Mouse (Mus musculus) layer of hippocampus, adult 8-10 months (tissue): Measurements from ENCODE around the gene Drg1. TPM values are rescaled to one million over a fixed set of nuclear protein-coding genes. Genes with fewer than 3 reads are reported as not detected.
A peak's percentile ranks its signal among the peaks of the same experiment; 100 is the strongest.
"Not testable (repeated sequence)": the region's sequence is repeated elsewhere in the genome, so short reads cannot be mapped to it uniquely, and the experiment has no call there.

Experiments
- DNase-seq, 2 experiments: peaks; one replicate each; pipeline ENCODE4 v3.0.0; 2022; ENCODE audit warnings: low spot score in 2 of 2
- total RNA-seq, 4 experiments: library from RNA; stranded (reverse); gene quantifications; 2 replicates each; pipeline ENCODE4 v1.2.4; 2022

Gene Drg1
- total RNA-seq, 4 experiments from 2014 or later = 89.3 to 113 (median 99.1) TPM

DNA sequence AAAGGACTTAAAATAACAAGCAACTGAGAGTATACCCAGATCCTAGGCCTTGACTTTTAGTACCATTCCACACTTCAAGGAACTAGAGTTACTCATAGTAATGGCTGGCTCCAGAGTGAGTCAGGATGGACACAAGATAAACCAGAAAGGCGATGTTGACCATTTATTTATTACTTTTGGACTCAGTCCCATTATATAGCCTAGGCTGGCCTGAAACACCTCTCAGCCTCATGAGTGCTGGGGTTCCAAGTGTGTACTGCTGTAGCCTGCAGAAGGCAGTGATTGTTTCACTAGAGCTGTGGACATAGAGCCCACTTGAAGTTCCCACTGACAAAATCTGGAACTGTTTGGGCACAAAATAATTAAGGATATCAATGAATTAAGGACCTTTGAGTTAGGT lies 53.7 kb downstream of the Drg1 start:
- no peak for DNase-seq

DNA sequence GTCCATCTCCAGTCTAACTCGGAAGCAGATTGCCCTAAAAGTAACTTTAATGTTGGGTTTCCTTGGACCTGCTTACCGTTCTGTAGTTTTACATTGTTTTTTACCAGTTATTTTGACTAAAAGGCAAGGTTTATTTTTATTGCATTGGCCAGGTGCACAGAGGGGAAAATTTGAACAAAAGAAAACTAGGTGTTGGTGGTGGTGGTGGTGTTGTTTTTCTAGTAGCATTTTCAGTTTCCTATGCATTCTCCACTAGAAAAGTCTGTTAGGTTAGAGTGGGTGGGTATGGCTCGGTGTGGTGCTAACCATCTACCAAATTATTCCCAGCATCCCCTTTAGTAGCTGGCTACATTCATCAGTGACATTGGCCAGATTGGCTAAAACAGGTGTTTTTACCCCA lies 59.4 kb downstream of the Drg1 start:
- no peak for DNase-seq

DNA sequence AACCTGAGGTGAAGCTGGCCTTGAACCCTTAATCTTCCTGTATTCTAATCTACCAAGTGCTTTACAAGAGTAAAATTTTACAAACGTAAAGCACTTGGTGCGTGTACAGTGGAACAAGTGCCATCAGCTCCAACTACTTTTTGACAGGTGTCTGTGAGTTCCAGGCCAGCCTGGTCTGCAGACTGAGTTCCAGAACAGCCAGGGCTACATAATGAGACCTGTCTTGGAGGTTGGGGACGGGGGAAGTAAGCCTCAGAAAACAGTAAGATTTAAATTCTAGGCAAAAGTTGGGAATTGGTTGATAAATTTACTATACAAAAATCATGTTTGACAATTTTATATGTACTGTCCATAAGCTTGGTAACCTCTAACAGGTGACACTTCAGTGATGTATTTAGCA lies 61.0 kb downstream of the Drg1 start:
- no peak for DNase-seq

DNA sequence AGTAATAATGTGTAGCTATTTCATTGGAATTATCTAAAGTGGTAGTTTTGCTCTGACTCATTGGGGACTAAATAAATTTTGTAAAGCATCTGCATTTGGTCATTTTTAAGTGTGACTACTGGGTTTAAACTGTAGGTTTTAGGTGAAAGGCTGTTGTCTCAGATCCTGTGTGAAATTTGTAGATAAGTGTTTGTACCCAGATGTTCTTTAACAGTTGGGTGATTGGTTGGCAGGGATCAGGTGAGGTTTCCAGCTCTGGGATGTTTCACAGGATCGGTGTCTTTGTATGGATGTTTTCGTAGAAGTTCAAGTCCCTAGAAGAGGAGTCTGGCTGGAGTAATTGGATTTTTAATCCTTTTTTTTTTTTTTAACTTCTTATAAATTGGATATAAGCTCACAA lies 62.4 kb downstream of the Drg1 start:
- DNase-seq = no peak

GRCm38 (mm10) chr11:3202781-3203441 lies 63.3 kb downstream of the Drg1 start:
- DNase-seq = peak; percentile 24 to 26

- peak; percentile 86 to 93 for DNase-seq
Measured at GRCm38 (mm10) chr11:3202231-3202701, 63.9 kb downstream of the Drg1 start, which contains the start of gene Eif4enif1. Gene Eif4enif1 (plus strand): TSS chr11:3202392.

- DNase-seq = no peak
Measured at GRCm38 (mm10) chr11:3201326-3202230, 64.6 kb downstream of the Drg1 start.

- DNase-seq = not testable (repeated sequence)
Measured at GRCm38 (mm10) chr11:3200636-3201035, 65.6 kb downstream of the Drg1 start.

DNA sequence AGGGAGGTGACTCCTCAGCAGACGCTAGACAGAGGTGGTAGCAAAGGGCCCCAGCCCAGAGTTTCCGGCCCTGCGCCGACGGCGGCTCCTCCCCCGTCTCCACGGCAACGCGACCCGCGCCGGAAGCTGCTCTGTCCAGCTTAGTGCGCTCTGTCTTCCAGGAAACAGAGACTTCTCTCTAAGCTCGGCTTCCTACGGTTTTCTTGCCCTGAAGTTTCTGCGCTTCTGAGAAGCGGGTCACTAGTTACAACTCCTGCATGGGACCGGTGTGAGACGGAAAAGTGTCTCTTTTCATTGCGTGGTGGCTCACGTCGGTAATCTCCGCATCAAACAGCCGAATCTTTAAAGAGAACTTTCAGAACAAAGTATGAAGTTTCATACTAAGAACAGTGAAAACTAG lies 72.9 kb downstream of the Drg1 start, which contains the start of gene Sfi1:
Gene Sfi1 (minus strand): TSS at position 101 of the 400 bp plus-strand sequence.
- DNase-seq = no peak

DNA sequence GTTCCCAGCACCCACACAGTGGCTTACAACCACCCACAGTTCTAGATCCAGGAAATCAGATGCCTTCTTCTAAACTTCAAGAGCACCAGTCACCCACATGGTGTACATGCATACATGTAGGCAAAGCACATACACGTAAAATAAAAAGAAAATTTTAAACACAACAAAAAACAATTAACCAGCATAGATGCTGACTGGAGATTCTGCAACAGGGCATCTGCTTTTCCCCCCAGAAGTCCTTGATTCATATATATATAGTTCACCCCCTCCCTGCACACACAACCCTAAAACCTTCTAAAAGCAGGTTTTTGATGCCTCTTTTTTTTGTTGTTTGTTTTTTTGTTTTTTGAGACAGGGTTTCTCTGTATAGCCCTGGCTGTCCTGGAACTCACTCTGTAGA lies 83.5 kb downstream of the Drg1 start:
- DNase-seq = not testable (repeated sequence)

DNA sequence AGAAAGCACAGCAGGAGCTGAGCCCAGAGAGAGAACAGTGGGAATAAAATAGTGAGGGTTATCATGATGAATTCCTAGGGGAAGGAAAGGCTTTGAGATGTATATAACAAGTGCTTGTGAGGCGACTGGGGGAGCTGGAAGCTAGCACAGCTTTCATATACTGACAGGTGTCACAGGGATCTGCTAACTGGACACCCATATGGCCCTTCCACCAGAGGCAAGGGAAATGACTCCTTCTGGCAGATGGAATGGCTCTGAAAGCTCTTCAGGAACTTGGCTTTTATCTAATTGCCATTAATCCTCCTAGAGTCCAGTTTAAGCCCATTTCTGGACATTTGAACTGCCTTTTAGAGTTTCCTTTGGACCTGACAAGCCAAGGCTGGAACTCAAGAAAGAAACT lies 84.2 kb downstream of the Drg1 start:
- not testable (repeated sequence) for DNase-seq

GRCm38 (mm10) chr11:3181250-3181649 lies 85.0 kb downstream of the Drg1 start:
- DNase-seq = peak; percentile 70 to 78

- not testable (repeated sequence) for DNase-seq
Measured at GRCm38 (mm10) chr11:3180510-3181160, 85.6 kb downstream of the Drg1 start.

DNA sequence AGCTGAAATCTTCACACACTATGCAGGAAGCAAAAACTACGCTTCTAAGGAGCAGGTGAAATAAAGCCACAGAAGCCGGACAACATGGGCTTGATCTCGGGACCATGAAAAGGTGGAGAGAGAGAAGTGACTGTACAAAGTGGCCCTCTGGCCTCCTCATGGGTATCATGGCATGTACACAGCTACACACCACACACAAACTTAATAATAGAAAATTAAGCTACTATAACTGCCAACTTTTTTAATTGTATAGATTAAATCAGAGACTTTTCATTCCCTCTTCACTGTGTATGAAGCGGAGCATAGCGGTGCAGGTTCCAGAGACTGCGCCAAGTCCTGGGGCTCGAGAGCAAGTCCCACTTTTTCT lies 86.5 kb downstream of the Drg1 start:
- not testable (repeated sequence) for DNase-seq

GRCm38 (mm10) chr11:3178968-3179725 lies 87.1 kb downstream of the Drg1 start:
- not testable (repeated sequence) for DNase-seq

GRCm38 (mm10) chr11:3173425-3174318 lies 92.5 kb downstream of the Drg1 start:
- peak; percentile 72 to 76 for DNase-seq

DNA sequence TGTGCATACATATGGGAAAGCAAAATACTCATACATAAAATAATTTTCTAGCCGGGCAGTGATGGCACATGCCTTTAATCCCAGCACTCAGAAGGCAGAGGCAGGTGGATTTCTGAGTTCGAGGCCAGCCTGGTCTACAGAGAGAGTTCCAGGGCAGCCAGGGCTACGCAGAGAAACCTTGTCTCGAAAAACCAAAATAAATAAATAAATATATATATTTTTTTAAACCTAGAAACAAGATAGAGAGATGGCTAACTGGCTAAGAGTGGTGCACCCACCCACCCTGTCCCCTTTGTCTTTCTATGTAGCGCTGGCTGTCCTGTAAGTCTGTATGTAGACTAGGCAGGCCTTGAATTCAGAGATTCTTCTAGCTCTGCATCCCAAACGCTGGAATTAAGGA lies 93.7 kb downstream of the Drg1 start:
- not testable (repeated sequence) for DNase-seq

DNA sequence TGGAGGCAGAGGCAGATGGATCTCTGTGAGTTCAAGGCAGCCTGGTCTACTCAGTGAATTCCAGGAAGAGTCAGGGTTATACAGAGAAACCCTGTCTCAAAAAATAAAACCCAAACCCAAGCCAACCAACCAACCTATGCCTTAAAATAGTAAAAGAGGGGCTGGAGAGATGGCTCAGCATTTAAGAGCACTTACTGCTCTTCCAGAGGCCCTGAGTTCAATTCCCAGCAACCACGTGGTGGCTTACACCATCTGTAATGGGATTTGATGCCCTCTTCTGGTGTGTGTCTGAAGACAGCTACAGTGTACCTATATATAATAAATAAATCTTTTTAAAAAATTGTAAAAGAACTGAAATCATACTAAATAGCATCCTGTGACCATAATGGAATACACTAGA lies 94.3 kb downstream of the Drg1 start:
- DNase-seq = peak; percentile 48 to 54

GRCm38 (mm10) chr11:3169042-3169441 lies 97.2 kb downstream of the Drg1 start:
- not testable (repeated sequence) for DNase-seq

DNA sequence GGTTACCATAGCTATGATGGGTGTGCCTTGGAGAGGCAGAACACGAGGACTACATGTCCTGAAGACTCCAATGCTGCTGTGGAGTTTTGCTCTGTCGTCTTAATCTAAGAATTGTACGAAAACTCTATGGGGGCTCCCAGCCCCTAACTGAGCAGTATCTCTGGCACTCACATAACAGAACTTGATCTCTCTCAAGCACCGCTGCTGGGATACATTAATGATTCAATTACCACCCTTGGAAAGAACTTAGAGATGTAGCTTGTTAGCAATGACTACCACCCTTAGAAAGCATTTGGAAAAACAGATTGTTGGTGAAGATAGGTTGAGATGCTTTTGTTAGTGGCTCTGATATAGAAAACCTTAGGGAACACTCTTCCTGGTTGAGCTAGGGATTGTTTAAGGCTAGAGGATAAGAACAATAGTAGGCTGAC lies 98.6 kb downstream of the Drg1 start:
- not testable (repeated sequence) for DNase-seq
